15 mouse cellular contexts compared by ENCODE assay signal in the genomic region with DNA sequence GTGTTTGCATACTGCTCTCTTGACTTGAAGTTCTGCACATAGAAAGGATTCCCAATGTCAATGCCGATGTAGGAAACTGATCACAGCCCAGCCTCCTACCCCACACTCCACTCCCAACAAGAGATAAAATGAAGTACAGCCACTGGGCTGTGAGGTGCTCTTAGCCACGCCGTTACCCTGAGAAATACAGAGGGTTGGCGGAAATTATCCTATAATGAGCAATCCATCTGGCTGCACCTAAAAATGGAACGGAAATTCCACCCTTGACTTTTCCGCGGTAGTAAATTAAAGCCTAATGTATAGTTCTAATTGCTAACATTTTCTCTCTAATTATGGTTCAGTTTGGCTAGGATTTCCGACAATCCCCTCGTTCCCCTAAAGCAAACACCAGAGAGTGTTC.
"Had no signal": no experiment of that assay in that cellular context is flagged by ENCODE, and none has a peak within 500 bp of the region (broad histone marks: within the 10 kb centered on the region; RNA-seq: fewer than 3 reads in every experiment).

No protein-coding gene starts in this region.

- H3K4me1 ChIP-seq: midbrain, embryonic 13.5 days had no signal

- H3K36me3 ChIP-seq: limb, embryonic 15.5 days; midbrain, embryonic 13.5 days had no signal

- H3K4me3 ChIP-seq: limb, embryonic 15.5 days; midbrain, embryonic 13.5 days had no signal

- H3K9ac ChIP-seq: limb, embryonic 15.5 days; liver, embryonic 14.5 days; liver, postnatal 0 days; lung, embryonic 14.5 days; midbrain, embryonic 13.5 days had no signal

- ATAC-seq: liver, postnatal 0 days; lung, postnatal 0 days; midbrain, embryonic 13.5 days had no signal

- H3K9me3 ChIP-seq: limb, embryonic 15.5 days; midbrain, embryonic 13.5 days had no signal

- H3K27ac ChIP-seq: limb, embryonic 15.5 days; liver, embryonic 14.5 days; macrophage; midbrain, embryonic 13.5 days had no signal

- DNase-seq: kidney, adult 9 months; kidney, postnatal 14 days; kidney, postnatal 4 days; left cerebral cortex, postnatal 4 days; liver, postnatal 0 days; lung, embryonic 14.5 days; thymus, adult 18-20 months; thymus, postnatal 14 days; thymus, postnatal 4 days had no signal

- H3K4me2 ChIP-seq: limb, embryonic 15.5 days; liver, embryonic 11.5 days; lung, embryonic 14.5 days; midbrain, embryonic 13.5 days had no signal

- H3K27me3 ChIP-seq: limb, embryonic 15.5 days; midbrain, embryonic 13.5 days had no signal
